Mouse (Mus musculus) spleen, adult 18-20 months (tissue): ENCODE measurements around the gene Herc4.
"Not testable (repeated sequence)": the region's sequence is repeated elsewhere in the genome, so short reads cannot be mapped to it uniquely, and the experiment has no call there.

Source experiments
- DNase-seq, 2 experiments: peaks; one replicate each; pipeline ENCODE4 v3.0.0; 2022; ENCODE audit warnings: mixed read lengths in 2 of 2

Gene Herc4

GRCm38 (mm10) chr10:63258696-63259095, 15.1 kb downstream of the Herc4 start:
- DNase-seq, result no peak

GRCm38 (mm10) chr10:63259340-63259739, 15.7 kb downstream of the Herc4 start:
- no peak for DNase-seq

GRCm38 (mm10) chr10:63267941-63268340, 24.3 kb downstream of the Herc4 start:
- no peak for DNase-seq

GRCm38 (mm10) chr10:63272401-63272800, 28.8 kb downstream of the Herc4 start:
- no peak for DNase-seq

- no peak for DNase-seq
These were observed 29.3 kb downstream of the Herc4 start for GRCm38 (mm10) chr10:63272868-63273267.

- DNase-seq, result no peak
These were observed 33.4 kb downstream of the Herc4 start for GRCm38 (mm10) chr10:63277010-63277409.

GRCm38 (mm10) chr10:63279851-63280250, 36.2 kb downstream of the Herc4 start:
- no peak for DNase-seq

GRCm38 (mm10) chr10:63282417-63282816, 38.8 kb downstream of the Herc4 start:
- no peak for DNase-seq

GRCm38 (mm10) chr10:63282846-63283245, 39.2 kb downstream of the Herc4 start:
- no peak for DNase-seq

GRCm38 (mm10) chr10:63302356-63302755, 58.7 kb downstream of the Herc4 start:
- DNase-seq, result no peak

GRCm38 (mm10) chr10:63308582-63309366, 65.2 kb downstream of the Herc4 start:
- peak; percentile 61 to 87 for DNase-seq

GRCm38 (mm10) chr10:63313726-63314125, 70.1 kb downstream of the Herc4 start:
- DNase-seq, result no peak

GRCm38 (mm10) chr10:63327091-63327490, 83.5 kb downstream of the Herc4 start:
- DNase-seq, result no peak

- DNase-seq, result no peak
These were observed 93.3 kb downstream of the Herc4 start for GRCm38 (mm10) chr10:63336901-63337300.

- DNase-seq, result no peak
These were observed 93.7 kb downstream of the Herc4 start for GRCm38 (mm10) chr10:63337326-63337725.

- DNase-seq, result peak; percentile 48 to 62
These were observed 94.6 kb downstream of the Herc4 start for GRCm38 (mm10) chr10:63337951-63338836.

GRCm38 (mm10) chr10:63338914-63339643, 95.5 kb downstream of the Herc4 start:
- DNase-seq, result peak; percentile 87 to 90

GRCm38 (mm10) chr10:63341351-63341750, 97.7 kb downstream of the Herc4 start:
- no peak for DNase-seq

- no peak for DNase-seq
These were observed 101.1 kb downstream of the Herc4 start for GRCm38 (mm10) chr10:63344751-63345150.

GRCm38 (mm10) chr10:63348291-63348690, 104.7 kb downstream of the Herc4 start:
- DNase-seq, result no peak

- no peak for DNase-seq
These were observed 107.1 kb downstream of the Herc4 start for GRCm38 (mm10) chr10:63350666-63351065.

GRCm38 (mm10) chr10:63351099-63351498, 107.5 kb downstream of the Herc4 start:
- DNase-seq, result not testable (repeated sequence)

- DNase-seq, result no peak
These were observed 108.5 kb downstream of the Herc4 start for GRCm38 (mm10) chr10:63352111-63352510.
